Mouse (Mus musculus): Measurements from ENCODE around the gene Sh3pxd2a.

GRCm38 (mm10) chr19:47357297-47357696 lies 106.9 kb downstream of the Sh3pxd2a start:
- TF ChIP-seq POLR2A (IDR thresholded peaks at IDR 0.05; ENCODE audit: insufficient read depth, low read length) (no peak), CTCF (IDR thresholded peaks at IDR 0.05; ENCODE audit: low read depth, low read length) (no peak), EP300 (IDR thresholded peaks at IDR 0.05; ENCODE audit: insufficient read depth, low read depth, low read length) (no peak)
